Mouse (Mus musculus) T-helper 17 cell (primary cell): ENCODE results near the gene Wdr46.

Source experiments
- in situ Hi-C, 2 experiments: fragments of 300-600 bp; cut with MboI, MseI; formaldehyde crosslinking; loops; 1 replicate in 1 of 2; 2 replicates in 1 of 2; pipeline ENCODE4 v1.15.1; 2025; ENCODE audit warnings: high pct_unique_total_duplicates in 2 of 2

Gene Wdr46

GRCm38 (mm10) chr17:33925406-33926116 is 14.9 kb upstream of the Wdr46 start:
- in situ Hi-C loops, result no loop called here

- in situ Hi-C loops, result no loop called here
Measured at GRCm38 (mm10) chr17:33926207-33926932, 14.1 kb upstream of the Wdr46 start.

GRCm38 (mm10) chr17:33928251-33928947 is 12.1 kb upstream of the Wdr46 start:
- in situ Hi-C loops, result no loop called here

- in situ Hi-C loops, result no loop called here
Measured at GRCm38 (mm10) chr17:33929371-33930279, 10.8 kb upstream of the Wdr46 start, which contains the start of gene Rgl2. Rgl2 (plus strand) TSS chr17:33929543.

- in situ Hi-C loops, result no loop called here
Measured at GRCm38 (mm10) chr17:33930280-33931158, 9.9 kb upstream of the Wdr46 start.

- in situ Hi-C loops, result no loop called here
Measured at GRCm38 (mm10) chr17:33931159-33931866, 9.1 kb upstream of the Wdr46 start.

GRCm38 (mm10) chr17:33931947-33932346 is 8.5 kb upstream of the Wdr46 start:
- in situ Hi-C loops, result no loop called here

GRCm38 (mm10) chr17:33932448-33932847 is 8.0 kb upstream of the Wdr46 start:
- in situ Hi-C loops, result no loop called here

- in situ Hi-C loops, result no loop called here
Measured at GRCm38 (mm10) chr17:33932970-33933369, 7.5 kb upstream of the Wdr46 start.

GRCm38 (mm10) chr17:33935422-33936055 is 4.9 kb upstream of the Wdr46 start:
- in situ Hi-C loops, result no loop called here

- in situ Hi-C loops, result no loop called here
Measured at GRCm38 (mm10) chr17:33936993-33937392, 3.5 kb upstream of the Wdr46 start.

GRCm38 (mm10) chr17:33938783-33939182 is 1.7 kb upstream of the Wdr46 start:
- in situ Hi-C loops, result no loop called here

- in situ Hi-C loops, result no loop called here
Measured at GRCm38 (mm10) chr17:33940981-33941380, 521 bp downstream of the Wdr46 start.

- in situ Hi-C loops, result no loop called here
Measured at GRCm38 (mm10) chr17:33941381-33941780, 921 bp downstream of the Wdr46 start.

- in situ Hi-C loops, result no loop called here
Measured at GRCm38 (mm10) chr17:33943454-33943853, 3.0 kb downstream of the Wdr46 start.

- in situ Hi-C loops, result no loop called here
Measured at GRCm38 (mm10) chr17:33947430-33948089, 7.1 kb downstream of the Wdr46 start.

- in situ Hi-C loops, result no loop called here
Measured at GRCm38 (mm10) chr17:33948090-33948904, 7.8 kb downstream of the Wdr46 start.
